Mouse (Mus musculus) forebrain, embryonic 13.5 days (tissue): ENCODE measurements around the gene Polr2m. TPM values are rescaled to one million over a fixed set of nuclear protein-coding genes. Genes with fewer than 3 reads are reported as not detected.

ENCODE experiments used
- ATAC-seq: fragments of 200-750 bp; cut with Nextera tagmentation; 2 replicates; pipeline ENCODE4 v1.8.0; 2017
- H3K27ac ChIP-seq: fragments of 300-500 bp; sonication (generic); 2 replicates; pipeline ENCODE4 v1.5.1; 2015; ENCODE audit warnings: inconsistent platforms, mild to moderate bottlenecking, moderate library complexity
- H3K27me3 ChIP-seq: fragments of 300-500 bp; sonication (generic); 2 replicates; pipeline ENCODE4 v1.6.1; 2015; ENCODE audit warnings: mild to moderate bottlenecking, inconsistent platforms
- H3K36me3 ChIP-seq: fragments of 300-500 bp; sonication (generic); 2 replicates; pipeline ENCODE4 v1.6.1; 2015; ENCODE audit warnings: mild to moderate bottlenecking, inconsistent platforms; ENCODE audit not compliant: poor library complexity, severe bottlenecking
- H3K4me1 ChIP-seq: fragments of 300-500 bp; sonication (generic); 2 replicates; pipeline ENCODE4 v1.6.1; 2015; ENCODE audit warnings: inconsistent platforms
- H3K4me2 ChIP-seq: fragments of 300-500 bp; sonication (generic); 2 replicates; pipeline ENCODE4 v1.6.1; 2015; ENCODE audit warnings: inconsistent platforms, mild to moderate bottlenecking, moderate library complexity
- H3K4me3 ChIP-seq: fragments of 300-500 bp; sonication (generic); 2 replicates; pipeline ENCODE4 v1.5.1; 2015; ENCODE audit warnings: mild to moderate bottlenecking, inconsistent platforms
- H3K9ac ChIP-seq: fragments of 300-500 bp; sonication (generic); 2 replicates; pipeline ENCODE4 v1.6.1; 2015; ENCODE audit warnings: mild to moderate bottlenecking, inconsistent platforms
- H3K9me3 ChIP-seq: fragments of 300-500 bp; sonication (generic); replicated peaks from 2 replicates; pipeline ENCODE4 v1.6.1; 2016; ENCODE audit warnings: inconsistent platforms
- WGBS: fragments of 180-500 bp; shearing (Covaris S2); methylation state at CpG from one replicate; pipeline ENCODE4 v1.1.7; 2015; 5-methylcytosine and 5-hydroxymethylcytosine counted together
- polyA plus RNA-seq: library from polyadenylated mRNA; unstranded; fragments of >200 nt; fragmentation: Nextera tagmentation; extraction: Ambion mirVana; gene quantifications from 2 replicates; pipeline ENCODE4 v1.2.1, GENCODE M21; 2015

Polr2m gene
- polyA plus RNA-seq, result 369 and 394 TPM in 2 replicates

- no peaks in the 10 kb centered on the region for H3K9me3 ChIP-seq
- H3K27me3 ChIP-seq, result 0 out of 2 replicates have a peak, but pooled peaks cover 6% of the 10 kb centered on the region
- peak within 1 kb of the TSS; percentile 95 for H3K4me3 ChIP-seq
- ATAC-seq, result peak; percentile 99
- H3K36me3 ChIP-seq, result peaks cover 30% of the 10 kb centered on the region
- under 1% methylated on average over 62 of the region's 70 CpGs for WGBS
- peak within 1 kb of the TSS; percentile 88 for H3K27ac ChIP-seq
- peak within 1 kb of the TSS; percentile 99 for H3K9ac ChIP-seq
- peak within 1 kb of the TSS; percentile 65 for H3K4me2 ChIP-seq
- H3K4me1 ChIP-seq, result peaks cover 14% of the 10 kb centered on the region
These were observed at the start of gene Polr2m for GRCm38 (mm10) chr9:71485475-71486094. Polr2m (minus strand) TSS chr9:71485935.

DNA sequence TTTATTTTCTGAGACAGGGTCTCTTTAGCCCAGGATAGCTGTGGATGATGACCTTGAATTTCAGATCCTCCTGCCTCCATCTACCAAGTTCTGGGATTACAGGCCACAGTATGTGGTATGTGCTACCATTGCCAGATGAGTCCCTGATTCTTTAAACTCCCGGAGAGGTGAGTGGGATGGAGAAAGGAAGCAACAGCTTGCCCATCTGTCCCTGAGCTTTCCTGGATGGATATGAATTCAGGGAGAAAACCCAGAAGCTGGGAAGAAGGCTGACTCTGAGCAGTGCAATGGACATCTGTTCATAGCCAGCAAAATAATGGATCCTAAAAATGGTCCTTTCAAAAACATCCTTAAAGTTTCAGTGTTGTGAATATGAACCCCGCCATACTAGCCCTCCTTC lies 49.3 kb upstream of the Polr2m start:
- Histone ChIP-seq H3K27me3 (no peaks in the 10 kb centered on the region), H3K27ac (no peak overlapping the region), H3K9me3 (no peaks in the 10 kb centered on the region), H3K4me1 (no peaks in the 10 kb centered on the region), H3K4me2 (no peak overlapping the region), H3K4me3 (no peak overlapping the region), H3K9ac (no peak overlapping the region), H3K36me3 (no peaks in the 10 kb centered on the region)
- no peak for ATAC-seq
- 93% methylated on average over 2 of the region's 2 CpGs for WGBS

DNA sequence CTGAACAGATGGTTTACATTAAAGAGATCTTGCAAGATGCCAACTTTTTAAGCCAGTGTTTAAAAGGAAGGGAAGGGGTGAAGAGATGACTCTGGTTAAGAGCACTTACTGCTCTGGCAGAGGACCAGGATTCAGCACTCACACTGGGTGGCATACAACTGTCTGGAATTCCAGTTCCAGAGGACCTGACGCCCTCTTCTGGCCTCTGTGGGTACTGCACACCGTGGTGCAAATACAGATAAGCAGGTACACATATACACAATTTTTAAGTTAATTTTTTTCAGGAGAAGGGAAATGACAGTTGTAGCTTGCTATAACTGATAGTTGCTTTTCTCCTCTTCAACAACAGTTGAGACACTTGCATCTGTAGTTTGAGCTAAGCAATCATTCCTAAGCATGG lies 44.2 kb upstream of the Polr2m start:
- H3K4me2 ChIP-seq, result no peak overlapping the region
- H3K36me3 ChIP-seq, result no peaks in the 10 kb centered on the region
- H3K9me3 ChIP-seq, result no peaks in the 10 kb centered on the region
- no peaks in the 10 kb centered on the region for H3K27me3 ChIP-seq
- no peak overlapping the region for H3K27ac ChIP-seq
- no peak for ATAC-seq
- no peak overlapping the region for H3K9ac ChIP-seq
- 72% methylated on average over 2 of the region's 2 CpGs for WGBS
- no peak overlapping the region for H3K4me3 ChIP-seq
- no peaks in the 10 kb centered on the region for H3K4me1 ChIP-seq

DNA sequence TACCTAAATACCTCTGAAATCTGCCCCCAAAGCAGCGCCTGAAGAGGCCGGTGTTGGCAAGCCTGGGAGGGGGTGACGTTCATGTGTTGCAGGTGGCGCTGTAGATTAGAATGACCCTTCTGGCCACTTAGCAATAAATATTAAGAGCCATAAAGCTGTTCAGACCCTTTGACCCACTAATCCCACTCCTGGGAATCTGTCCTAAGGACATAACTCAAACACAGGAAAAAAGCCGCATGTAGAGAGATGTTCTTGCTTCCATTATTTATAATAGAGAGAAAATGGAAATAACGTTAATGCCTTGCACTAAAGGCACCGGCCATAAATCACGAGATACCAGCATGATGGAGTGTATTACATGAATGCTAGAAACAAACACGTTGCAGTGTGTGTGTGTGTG lies 41.7 kb upstream of the Polr2m start:
- no peaks in the 10 kb centered on the region for H3K27me3 ChIP-seq
- WGBS, result 80% methylated on average over 9 of the region's 9 CpGs
- H3K9me3 ChIP-seq, result no peaks in the 10 kb centered on the region
- no peak overlapping the region for H3K4me3 ChIP-seq
- no peak overlapping the region for H3K9ac ChIP-seq
- H3K4me2 ChIP-seq, result no peak overlapping the region
- H3K4me1 ChIP-seq, result no peaks in the 10 kb centered on the region
- H3K36me3 ChIP-seq, result no peaks in the 10 kb centered on the region
- no peak overlapping the region for H3K27ac ChIP-seq
- ATAC-seq, result no peak

DNA sequence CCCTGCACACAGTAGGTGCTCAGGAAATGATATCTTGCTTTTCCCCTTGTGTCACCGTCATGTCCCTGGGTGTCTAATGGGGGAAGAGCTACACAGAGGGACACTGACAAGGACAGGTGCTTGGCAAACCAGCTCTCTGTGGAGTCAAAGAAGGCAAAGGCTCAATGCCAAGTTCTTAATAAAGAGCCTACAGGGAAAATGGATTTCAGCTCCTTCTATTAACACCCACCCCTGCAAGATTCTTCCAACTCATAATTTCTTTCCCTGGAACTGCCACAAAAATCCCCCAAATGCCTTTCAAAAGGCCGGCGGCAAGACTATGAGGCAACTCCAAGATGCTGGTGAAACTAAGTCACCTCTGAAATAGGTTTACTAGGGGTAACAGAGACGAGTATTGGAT lies 38.2 kb upstream of the Polr2m start:
- H3K4me1 ChIP-seq, result no peaks in the 10 kb centered on the region
- no peak for ATAC-seq
- H3K9ac ChIP-seq, result no peak overlapping the region
- no peaks in the 10 kb centered on the region for H3K9me3 ChIP-seq
- no peaks in the 10 kb centered on the region for H3K36me3 ChIP-seq
- WGBS, result 92% methylated on average over 4 of the region's 4 CpGs
- no peak overlapping the region for H3K27ac ChIP-seq
- H3K27me3 ChIP-seq, result no peaks in the 10 kb centered on the region
- no peak overlapping the region for H3K4me2 ChIP-seq
- no peak overlapping the region for H3K4me3 ChIP-seq

- Histone ChIP-seq H3K9me3 (no peaks in the 10 kb centered on the region), H3K27ac (no peak overlapping the region), H3K36me3 (no peaks in the 10 kb centered on the region), H3K9ac (no peak overlapping the region), H3K27me3 (no peaks in the 10 kb centered on the region), H3K4me2 (no peak overlapping the region), H3K4me3 (no peak overlapping the region), H3K4me1 (no peaks in the 10 kb centered on the region)
- ATAC-seq, result no peak
- WGBS, result 69% methylated on average over 3 of the region's 3 CpGs
These were observed 34.1 kb upstream of the Polr2m start for GRCm38 (mm10) chr9:71519836-71520235.

- H3K27me3 ChIP-seq, result no peaks in the 10 kb centered on the region
- 92% methylated on average over 4 of the region's 4 CpGs for WGBS
- no peak for ATAC-seq
These were observed 31.8 kb upstream of the Polr2m start for GRCm38 (mm10) chr9:71517487-71517886.

GRCm38 (mm10) chr9:71515862-71516261 lies 30.1 kb upstream of the Polr2m start:
- WGBS, result 87% methylated on average over 4 of the region's 4 CpGs
- Histone ChIP-seq H3K27ac (no peak overlapping the region), H3K27me3 (no peaks in the 10 kb centered on the region), H3K9me3 (no peaks in the 10 kb centered on the region), H3K9ac (no peak overlapping the region), H3K4me1 (no peaks in the 10 kb centered on the region), H3K36me3 (no peaks in the 10 kb centered on the region), H3K4me2 (no peak overlapping the region), H3K4me3 (no peak overlapping the region)
- no peak for ATAC-seq

More at GRCm38 (mm10) chr9:71517487-71517886, 31.8 kb upstream of the Polr2m start:
- Histone ChIP-seq H3K9me3 (no peaks in the 10 kb centered on the region), H3K4me1 (no peaks in the 10 kb centered on the region), H3K4me3 (no peak overlapping the region), H3K9ac (no peak overlapping the region), H3K36me3 (no peaks in the 10 kb centered on the region), H3K4me2 (no peak overlapping the region), H3K27ac (no peak overlapping the region)

- Histone ChIP-seq H3K4me2 (no peak overlapping the region), H3K4me1 (no peaks in the 10 kb centered on the region), H3K9me3 (no peaks in the 10 kb centered on the region), H3K27me3 (no peaks in the 10 kb centered on the region), H3K27ac (no peak overlapping the region), H3K36me3 (no peaks in the 10 kb centered on the region), H3K4me3 (no peak overlapping the region), H3K9ac (no peak overlapping the region)
- WGBS, result 85% methylated on average over 4 of the region's 4 CpGs
- no peak for ATAC-seq
These were observed 27.8 kb upstream of the Polr2m start for GRCm38 (mm10) chr9:71513566-71513965.

GRCm38 (mm10) chr9:71512899-71513298 lies 27.2 kb upstream of the Polr2m start:
- no peak for ATAC-seq
- Histone ChIP-seq H3K27ac (no peak overlapping the region), H3K9me3 (no peaks in the 10 kb centered on the region), H3K4me3 (no peak overlapping the region), H3K4me1 (no peaks in the 10 kb centered on the region), H3K27me3 (no peaks in the 10 kb centered on the region), H3K4me2 (no peak overlapping the region), H3K36me3 (no peaks in the 10 kb centered on the region), H3K9ac (no peak overlapping the region)
- 90% methylated on average over 10 of the region's 10 CpGs for WGBS

DNA sequence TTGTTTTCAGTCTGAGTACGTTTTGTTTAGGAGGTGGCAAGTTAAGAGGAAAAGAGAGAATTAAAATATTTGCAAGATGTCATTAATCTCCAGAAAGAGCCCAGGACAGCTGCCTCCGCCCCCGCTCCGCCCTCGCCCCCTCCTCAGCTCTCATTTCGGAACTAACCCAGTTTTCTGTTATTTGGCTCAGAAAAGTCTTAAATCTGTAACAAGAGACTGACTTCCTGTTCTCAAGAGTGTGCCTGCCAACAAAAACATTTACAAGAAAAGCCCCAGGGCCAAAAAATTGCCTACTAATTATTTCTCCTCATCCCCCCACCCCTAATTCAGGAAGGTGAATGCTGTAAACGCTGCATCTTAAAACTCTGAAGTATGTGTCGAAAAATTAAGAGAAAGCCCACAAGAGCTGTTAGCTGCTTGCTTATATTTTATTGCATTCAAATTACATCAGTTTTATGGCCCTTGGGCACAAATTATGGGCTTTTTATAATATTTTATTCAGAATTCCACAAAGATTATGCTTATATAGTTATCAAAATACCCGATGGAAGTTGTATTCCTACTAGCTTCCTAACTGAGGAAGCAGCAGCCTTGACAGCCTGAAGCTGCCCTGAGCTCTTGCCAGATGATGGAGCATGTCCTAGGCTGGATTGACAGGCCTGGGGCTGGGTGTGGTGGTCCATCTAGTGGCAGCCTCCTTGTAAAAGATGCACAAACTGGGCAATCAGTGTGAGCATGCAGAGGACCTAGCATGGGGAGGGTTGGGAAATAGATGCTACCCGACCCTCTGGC lies 12.9 kb upstream of the Polr2m start:
- 71% methylated on average over 10 of the region's 10 CpGs for WGBS
- no peaks in the 10 kb centered on the region for H3K27me3 ChIP-seq
- H3K27ac ChIP-seq, result no peak overlapping the region
- H3K4me3 ChIP-seq, result no peak overlapping the region
- no peak overlapping the region for H3K9ac ChIP-seq
- no peak for ATAC-seq
- H3K4me1 ChIP-seq, result no peaks in the 10 kb centered on the region
- H3K9me3 ChIP-seq, result no peaks in the 10 kb centered on the region
- H3K36me3 ChIP-seq, result no peaks in the 10 kb centered on the region
- no peak overlapping the region for H3K4me2 ChIP-seq

GRCm38 (mm10) chr9:71496637-71497036 lies 10.9 kb upstream of the Polr2m start:
- H3K4me2 ChIP-seq, result no peak overlapping the region
- no peaks in the 10 kb centered on the region for H3K4me1 ChIP-seq
- no peak overlapping the region for H3K4me3 ChIP-seq
- no peak for ATAC-seq
- no peak overlapping the region for H3K27ac ChIP-seq
- 32% methylated on average over 2 of the region's 2 CpGs for WGBS
- no peaks in the 10 kb centered on the region for H3K27me3 ChIP-seq
- no peaks in the 10 kb centered on the region for H3K9me3 ChIP-seq
- H3K9ac ChIP-seq, result no peak overlapping the region; the same call in 1 of the 2 replicates
- no peaks in the 10 kb centered on the region for H3K36me3 ChIP-seq
